Mouse (Mus musculus) layer of hippocampus, adult 18-20 months (tissue): ENCODE data around the gene Atf6b. TPM values are rescaled to one million over a fixed set of nuclear protein-coding genes. Genes with fewer than 3 reads are reported as not detected.

Experiments
- DNase-seq, 2 experiments: peaks; one replicate each; pipeline ENCODE4 v3.0.0; 2022; ENCODE audit warnings: low spot score in 2 of 2
- total RNA-seq, 2 experiments: library from RNA; stranded (reverse); gene quantifications; 2 replicates each; pipeline ENCODE4 v1.2.3; 2021

Gene Atf6b
- total RNA-seq, 2 experiments from 2014 or later = 83.4 to 95.0 TPM

DNA sequence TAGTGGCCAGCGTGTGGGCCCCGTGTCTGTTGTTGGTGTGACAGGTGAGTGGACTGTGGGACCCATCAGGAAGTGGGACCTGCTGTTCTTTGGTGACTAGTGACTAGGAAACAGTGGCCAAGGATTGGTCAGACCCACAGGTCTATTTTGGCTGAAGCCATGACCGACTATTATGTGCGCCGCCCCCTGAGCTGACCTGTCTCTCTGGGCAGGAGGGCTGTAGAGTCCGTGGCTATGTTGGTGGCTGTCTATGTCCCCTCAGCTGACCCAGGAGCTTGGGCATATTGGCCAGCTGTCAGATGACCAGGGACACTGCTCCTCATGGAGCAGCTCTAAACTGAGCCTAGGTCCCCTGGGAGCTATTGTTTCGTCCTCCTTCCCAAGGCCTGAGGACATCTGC, 41.9 kb downstream of the Atf6b start:
- DNase-seq = no peak

DNA sequence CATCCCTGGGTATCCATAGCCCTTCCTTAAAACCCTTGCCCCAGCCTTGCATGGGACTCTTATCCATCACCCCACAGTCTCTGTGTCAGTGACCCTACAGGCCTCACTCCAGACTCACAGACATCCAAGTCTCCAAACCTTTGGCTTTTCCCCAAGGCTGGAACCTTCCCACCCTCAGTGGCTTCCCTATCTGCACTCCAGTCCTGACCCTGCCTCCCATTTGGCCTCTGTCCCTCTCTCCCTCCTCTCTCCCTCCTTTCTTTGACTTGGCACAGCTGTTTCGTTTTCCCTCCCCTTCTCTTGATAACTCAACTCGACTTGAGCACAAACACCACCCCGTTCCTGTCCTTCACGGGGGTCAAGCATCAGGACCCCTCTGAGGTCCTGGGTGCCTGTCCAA, 43.5 kb downstream of the Atf6b start:
- DNase-seq = no peak

DNA sequence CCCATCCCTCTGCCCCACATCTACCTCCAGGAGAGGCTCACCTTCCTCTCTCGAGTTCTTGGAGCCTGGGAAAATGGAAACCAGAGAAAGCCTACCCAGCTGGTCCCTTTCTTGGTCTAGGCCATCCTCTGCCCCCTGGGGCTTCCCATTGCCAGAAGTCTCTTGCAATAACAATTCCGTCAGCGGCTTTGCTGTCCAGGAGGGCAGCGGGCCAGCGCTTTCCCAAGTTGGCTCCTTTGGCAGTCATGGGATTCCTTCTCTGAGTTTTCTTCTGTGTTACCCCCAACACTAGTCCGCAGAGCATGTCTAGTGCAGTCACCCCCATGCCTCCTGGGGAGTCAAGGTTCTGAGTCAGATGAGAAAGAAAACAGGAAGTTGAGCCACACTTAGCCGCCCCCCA, 46.0 kb downstream of the Atf6b start:
- DNase-seq = no peak

DNA sequence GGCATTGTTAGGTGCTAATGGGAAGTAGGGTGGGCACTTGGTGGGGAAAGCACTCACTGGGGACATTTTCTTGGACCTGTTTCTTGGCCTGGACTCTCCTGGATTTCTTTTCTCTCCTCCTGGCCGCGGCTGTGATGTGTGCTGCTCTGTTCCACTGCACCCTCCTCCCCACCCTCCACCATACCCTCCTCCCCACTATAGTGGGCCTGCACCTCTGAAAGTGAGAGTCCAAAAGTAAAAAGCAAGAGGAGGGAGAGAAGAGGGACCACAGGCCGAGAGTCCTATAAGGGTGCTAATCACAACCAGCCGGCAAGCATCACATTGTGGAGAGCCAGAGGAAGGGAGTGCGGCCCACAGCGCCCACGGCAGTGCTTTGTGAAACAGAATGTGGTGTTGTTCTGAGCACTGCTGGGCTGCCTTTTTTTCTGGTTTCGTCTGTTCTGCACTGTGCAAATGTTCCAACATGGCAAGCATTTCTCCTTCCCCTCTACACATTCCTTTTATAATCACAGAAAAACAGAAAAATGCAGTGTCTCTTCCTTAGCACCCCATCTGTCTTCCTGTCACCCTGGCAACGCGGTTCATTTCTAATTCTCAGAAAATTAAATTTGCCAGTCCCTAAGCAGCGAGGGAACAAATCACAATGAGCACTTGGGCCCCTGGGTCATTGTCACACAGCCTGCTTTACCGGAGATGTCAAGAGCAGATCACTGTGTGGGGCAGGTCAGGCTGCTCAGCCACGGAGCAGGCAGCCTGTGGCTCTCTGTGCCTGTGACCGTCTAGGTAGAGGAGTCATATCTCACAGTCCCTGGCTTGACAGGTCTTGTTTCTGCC, 52.8 kb downstream of the Atf6b start:
- DNase-seq = peak; percentile 82 to 92

DNA sequence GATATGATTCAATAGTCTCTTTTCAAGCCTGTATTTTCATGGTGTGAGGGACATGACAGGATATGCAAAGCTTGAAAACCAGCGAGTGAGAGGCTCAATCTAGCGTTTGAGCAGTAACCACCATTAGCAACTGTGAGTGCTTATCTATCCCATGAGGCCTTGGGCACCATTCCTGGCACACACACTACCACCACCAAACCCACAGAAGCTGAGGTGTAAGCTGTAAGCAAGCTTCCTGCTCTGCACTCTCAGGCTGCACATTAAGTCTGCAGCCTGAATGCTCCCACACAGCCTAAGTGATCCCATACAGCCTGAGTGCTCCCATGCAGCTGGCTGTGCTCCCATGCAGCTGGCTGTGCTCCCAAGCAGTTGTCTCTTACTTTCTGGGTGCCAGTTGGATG, 53.7 kb downstream of the Atf6b start:
- DNase-seq = peak; percentile 29 to 51

Other genes with a start within 250 kb of the Atf6b start
- gene BC051142, start 248.3 kb upstream of the Atf6b start, total RNA-seq = 1 to 10 TPM; 2.1 to 4.5 TPM
- gene Btnl4, start 169.8 kb upstream of the Atf6b start, total RNA-seq = not detected
- gene Btnl6, start 129.8 kb upstream of the Atf6b start, total RNA-seq = not detected
- gene Notch4, start 82.9 kb upstream of the Atf6b start, total RNA-seq = 1 to 10 TPM; 9.0 TPM
- 1 to 10 TPM; 1.8 to 2.2 TPM for gene Gpsm3, start 57.3 kb upstream of the Atf6b start, total RNA-seq
- gene Pbx2, start 55.9 kb upstream of the Atf6b start, total RNA-seq = 10 to 100 TPM; 67.3 to 69.1 TPM
- under 1 TPM; 0.61 to 0.67 TPM for gene Ager, start 49.3 kb upstream of the Atf6b start, total RNA-seq
- 10 to 100 TPM; 81.8 to 81.9 TPM for gene Rnf5, start 43.5 kb upstream of the Atf6b start, total RNA-seq
- 100 to 1,000 TPM; 162 to 175 TPM for gene Agpat1, start 42.9 kb upstream of the Atf6b start, total RNA-seq
- gene Egfl8, start 31.2 kb upstream of the Atf6b start, total RNA-seq = 1 to 10 TPM; 2.0 to 2.4 TPM
- gene Ppt2, start 18.6 kb upstream of the Atf6b start, total RNA-seq = 10 to 100 TPM; 47.9 to 49.3 TPM
- gene Prrt1, start 17.6 kb upstream of the Atf6b start, total RNA-seq = 100 to 1,000 TPM; 265 to 276 TPM
- 10 to 100 TPM; 16.6 to 18.0 TPM for gene Fkbpl, start 2.4 kb upstream of the Atf6b start, total RNA-seq
- gene Tnxb, start 23.4 kb downstream of the Atf6b start, total RNA-seq = 10 to 100 TPM; 12.1 to 12.3 TPM
- gene C4b, start 96.7 kb downstream of the Atf6b start, total RNA-seq = 10 to 100 TPM; 71.3 to 73.0 TPM
- under 1 TPM in 1 of 2 experiments, not detected in 1; 0.30 TPM for gene Cyp21a1, start 157.4 kb downstream of the Atf6b start, total RNA-seq
- gene Stk19, start 189.8 kb downstream of the Atf6b start, total RNA-seq = 10 to 100 TPM; 50.8 to 53.8 TPM
- gene Dxo, start 189.9 kb downstream of the Atf6b start, total RNA-seq = 10 to 100 TPM; 36.6 to 40.8 TPM
- 10 to 100 TPM; 70.1 to 74.2 TPM for gene Skiv2l, start 203.1 kb downstream of the Atf6b start, total RNA-seq
- gene Nelfe, start 203.2 kb downstream of the Atf6b start, total RNA-seq = 10 to 100 TPM; 34.1 to 39.6 TPM
- gene Cfb, start 215.4 kb downstream of the Atf6b start, total RNA-seq = not detected
- 1 to 10 TPM; 8.6 to 8.8 TPM for gene Zbtb12, start 232.3 kb downstream of the Atf6b start, total RNA-seq
- gene Gm20547, start 234.9 kb downstream of the Atf6b start, total RNA-seq = under 1 TPM in 1 of 2 experiments, not detected in 1; 0.10 TPM